Mouse (Mus musculus): ENCODE results near the gene Krtap31-2. TPM values are rescaled to one million over a fixed set of nuclear protein-coding genes. Genes with fewer than 3 reads are reported as not detected.

Krtap31-2 gene
- polyA plus RNA-seq (2015; fragmentation: Nextera tagmentation; extraction: Ambion mirVana) = not detected in 2 replicates

GRCm38 (mm10) chr11:99935991-99936390, at the start of gene Krtap31-2:
TSS of gene Krtap31-2 (plus strand) at chr11:99936291.
- Histone ChIP-seq H3K27ac (ENCODE audit: low read length) (no peak within 1 kb of the TSS), H3K36me3 (ENCODE audit: control insufficient read depth, insufficient read depth, low read length) (no peaks in the 10 kb centered on the region), H3K27me3 (replicated peaks; ENCODE audit: control insufficient read depth, insufficient read depth, low read length) (no peaks in the 10 kb centered on the region), H3K4me3 (ENCODE audit: low read length) (no peak within 1 kb of the TSS), H3K9me3 (ENCODE audit: control insufficient read depth, low read length) (no peaks in the 10 kb centered on the region), H3K4me2 (ENCODE audit: low read depth, low read length) (no peak within 1 kb of the TSS), H3K9ac (ENCODE audit: low read depth, low read length) (no peak within 1 kb of the TSS), H3K4me1 (ENCODE audit: control insufficient read depth, insufficient read depth, low read length) (no peaks in the 10 kb centered on the region)
- 91% methylated on average over 1 of the region's 1 CpGs for WGBS
- ATAC-seq = no peak

DNA sequence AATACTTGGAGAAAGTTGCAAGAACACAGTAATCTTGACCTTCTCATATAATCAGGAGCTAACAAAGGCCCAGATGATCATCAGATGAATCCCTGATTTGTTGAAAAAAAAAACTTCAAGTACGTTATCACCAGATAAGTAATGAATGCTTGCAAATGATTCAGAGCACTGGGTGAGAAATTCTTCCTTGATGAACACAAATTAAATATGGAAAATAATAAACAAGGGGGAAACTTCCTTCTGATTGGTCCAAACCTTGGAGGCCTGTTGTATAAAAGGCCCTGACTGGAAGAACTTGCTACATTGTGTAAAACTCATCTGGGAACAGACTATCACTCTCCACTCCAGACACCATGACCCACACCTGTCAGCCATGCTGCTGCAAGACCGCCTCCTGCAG, 28.5 kb upstream of the Krtap31-2 start, which contains the start of gene Krtap31-1:
Krtap31-1 (plus strand) TSS at position 301 of the 400 bp plus-strand sequence.
- no peaks in the 10 kb centered on the region for H3K4me1 ChIP-seq (ENCODE audit: control insufficient read depth, insufficient read depth, low read length)

DNA sequence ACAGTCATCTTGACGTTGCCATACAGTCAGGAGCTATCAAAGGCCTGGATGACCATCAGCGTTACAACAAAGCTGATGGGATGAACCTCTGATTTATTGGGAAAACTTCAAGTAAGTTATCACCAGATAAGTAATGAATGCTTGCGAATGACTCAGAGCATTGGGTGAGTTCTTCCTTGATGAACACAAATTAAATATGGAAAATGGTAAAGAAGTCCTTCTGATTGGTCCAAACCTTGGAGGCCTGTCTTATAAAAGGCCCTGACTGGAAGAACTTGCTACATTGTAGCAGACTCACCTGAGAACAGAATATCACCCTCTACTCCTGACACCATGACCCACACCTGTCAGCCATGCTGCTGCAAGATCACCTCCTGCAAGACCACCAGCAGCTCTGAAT, 21.6 kb upstream of the Krtap31-2 start, which contains the start of gene Gm11565:
Gm11565 (plus strand) TSS at position 301 of the 400 bp plus-strand sequence.
- WGBS = 81% methylated on average over 3 of the region's 3 CpGs
- no peak for ATAC-seq
- H3K9me3 ChIP-seq (ENCODE audit: control insufficient read depth, low read length) = no peaks in the 10 kb centered on the region
- no peaks in the 10 kb centered on the region for H3K27me3 ChIP-seq (replicated peaks; ENCODE audit: control insufficient read depth, insufficient read depth, low read length)
- no peak within 1 kb of the TSS for H3K9ac ChIP-seq (ENCODE audit: low read depth, low read length)
- no peak within 1 kb of the TSS for H3K4me3 ChIP-seq (ENCODE audit: low read length)
- no peaks in the 10 kb centered on the region for H3K36me3 ChIP-seq (ENCODE audit: control insufficient read depth, insufficient read depth, low read length)
- no peaks in the 10 kb centered on the region for H3K4me1 ChIP-seq (ENCODE audit: control insufficient read depth, insufficient read depth, low read length)
- H3K4me2 ChIP-seq (ENCODE audit: low read depth, low read length) = no peak within 1 kb of the TSS
- no peak within 1 kb of the TSS for H3K27ac ChIP-seq (ENCODE audit: low read length)

More for the DNA sequence above, 28.5 kb upstream of the Krtap31-2 start, which contains the start of gene Krtap31-1:
- Histone ChIP-seq H3K9me3 (ENCODE audit: control insufficient read depth, low read length) (no peaks in the 10 kb centered on the region), H3K36me3 (ENCODE audit: control insufficient read depth, insufficient read depth, low read length) (no peaks in the 10 kb centered on the region), H3K27me3 (replicated peaks; ENCODE audit: control insufficient read depth, insufficient read depth, low read length) (no peaks in the 10 kb centered on the region), H3K4me3 (ENCODE audit: low read length) (no peak within 1 kb of the TSS), H3K27ac (ENCODE audit: low read length) (no peak within 1 kb of the TSS), H3K9ac (ENCODE audit: low read depth, low read length) (no peak within 1 kb of the TSS), H3K4me2 (ENCODE audit: low read depth, low read length) (no peak within 1 kb of the TSS)
- no peak for ATAC-seq
- WGBS = 79% methylated on average over 2 of the region's 2 CpGs

GRCm38 (mm10) chr11:99937751-99938264, 1.7 kb downstream of the Krtap31-2 start:
- no peaks in the 10 kb centered on the region for H3K36me3 ChIP-seq (ENCODE audit: control insufficient read depth, insufficient read depth, low read length)
- no peak for ATAC-seq
- H3K9ac ChIP-seq (ENCODE audit: low read depth, low read length) = no peak overlapping the region
- no peak overlapping the region for H3K4me3 ChIP-seq (ENCODE audit: low read length)
- 80% methylated on average over 9 of the region's 9 CpGs for WGBS
- no peaks in the 10 kb centered on the region for H3K27me3 ChIP-seq (replicated peaks; ENCODE audit: control insufficient read depth, insufficient read depth, low read length)
- no peaks in the 10 kb centered on the region for H3K9me3 ChIP-seq (ENCODE audit: control insufficient read depth, low read length)
- no peak overlapping the region for H3K4me2 ChIP-seq (ENCODE audit: low read depth, low read length)
- H3K27ac ChIP-seq (ENCODE audit: low read length) = no peak overlapping the region
- H3K4me1 ChIP-seq (ENCODE audit: control insufficient read depth, insufficient read depth, low read length) = no peaks in the 10 kb centered on the region

GRCm38 (mm10) chr11:99948175-99948574, 12.1 kb downstream of the Krtap31-2 start, which contains the start of gene Krtap9-5:
TSS of gene Krtap9-5 (plus strand) at chr11:99948475.
- Histone ChIP-seq H3K9me3 (ENCODE audit: control insufficient read depth, low read length) (no peaks in the 10 kb centered on the region), H3K27ac (ENCODE audit: low read length) (no peak within 1 kb of the TSS), H3K4me2 (ENCODE audit: low read depth, low read length) (no peak within 1 kb of the TSS), H3K27me3 (replicated peaks; ENCODE audit: control insufficient read depth, insufficient read depth, low read length) (no peaks in the 10 kb centered on the region), H3K36me3 (ENCODE audit: control insufficient read depth, insufficient read depth, low read length) (no peaks in the 10 kb centered on the region), H3K9ac (ENCODE audit: low read depth, low read length) (no peak within 1 kb of the TSS), H3K4me3 (ENCODE audit: low read length) (no peak within 1 kb of the TSS), H3K4me1 (ENCODE audit: control insufficient read depth, insufficient read depth, low read length) (no peaks in the 10 kb centered on the region)
- 87% methylated on average over 2 of the region's 2 CpGs for WGBS
- no peak for ATAC-seq

DNA sequence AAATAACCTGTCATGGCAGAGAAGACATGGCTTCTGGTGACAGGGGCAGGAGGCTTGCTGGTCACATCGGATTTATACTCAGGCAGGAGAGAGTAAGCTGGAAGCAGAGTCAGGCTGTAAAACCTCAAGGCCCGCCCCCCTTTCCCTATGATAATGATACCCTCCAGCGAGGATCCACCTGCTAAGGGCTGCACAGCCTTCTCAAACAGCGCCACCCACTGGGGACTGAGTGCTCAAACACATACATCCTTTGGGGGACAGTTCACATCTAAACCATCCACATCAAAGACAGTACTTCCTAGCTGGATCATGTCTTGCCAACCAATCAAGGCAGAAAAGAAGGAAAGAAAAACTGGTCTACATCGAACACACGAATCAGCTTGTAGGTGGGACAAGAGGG, 28.1 kb downstream of the Krtap31-2 start:
- H3K9me3 ChIP-seq (ENCODE audit: control insufficient read depth, low read length) = no peaks in the 10 kb centered on the region
- no peaks in the 10 kb centered on the region for H3K27me3 ChIP-seq (replicated peaks; ENCODE audit: control insufficient read depth, insufficient read depth, low read length)
- H3K9ac ChIP-seq (ENCODE audit: low read depth, low read length) = no peak overlapping the region
- H3K36me3 ChIP-seq (ENCODE audit: control insufficient read depth, insufficient read depth, low read length) = no peaks in the 10 kb centered on the region
- H3K4me2 ChIP-seq (ENCODE audit: low read depth, low read length) = no peak overlapping the region
- no peaks in the 10 kb centered on the region for H3K4me1 ChIP-seq (ENCODE audit: control insufficient read depth, insufficient read depth, low read length)
- no peak for ATAC-seq
- no peak overlapping the region for H3K27ac ChIP-seq (ENCODE audit: low read length)
- H3K4me3 ChIP-seq (ENCODE audit: low read length) = no peak overlapping the region
- WGBS = 51% methylated on average over 6 of the region's 6 CpGs

- Histone ChIP-seq H3K9me3 (ENCODE audit: control insufficient read depth, low read length) (no peaks in the 10 kb centered on the region), H3K27ac (ENCODE audit: low read length) (no peak overlapping the region), H3K4me1 (ENCODE audit: control insufficient read depth, insufficient read depth, low read length) (no peaks in the 10 kb centered on the region), H3K27me3 (replicated peaks; ENCODE audit: control insufficient read depth, insufficient read depth, low read length) (no peaks in the 10 kb centered on the region), H3K4me2 (ENCODE audit: low read depth, low read length) (no peak overlapping the region), H3K36me3 (ENCODE audit: control insufficient read depth, insufficient read depth, low read length) (no peaks in the 10 kb centered on the region), H3K9ac (ENCODE audit: low read depth, low read length) (no peak overlapping the region), H3K4me3 (ENCODE audit: low read length) (no peak overlapping the region)
- ATAC-seq = no peak
- 19% methylated on average over 2 of the region's 2 CpGs for WGBS
Observed at GRCm38 (mm10) chr11:99965961-99966360, 29.9 kb downstream of the Krtap31-2 start.

DNA sequence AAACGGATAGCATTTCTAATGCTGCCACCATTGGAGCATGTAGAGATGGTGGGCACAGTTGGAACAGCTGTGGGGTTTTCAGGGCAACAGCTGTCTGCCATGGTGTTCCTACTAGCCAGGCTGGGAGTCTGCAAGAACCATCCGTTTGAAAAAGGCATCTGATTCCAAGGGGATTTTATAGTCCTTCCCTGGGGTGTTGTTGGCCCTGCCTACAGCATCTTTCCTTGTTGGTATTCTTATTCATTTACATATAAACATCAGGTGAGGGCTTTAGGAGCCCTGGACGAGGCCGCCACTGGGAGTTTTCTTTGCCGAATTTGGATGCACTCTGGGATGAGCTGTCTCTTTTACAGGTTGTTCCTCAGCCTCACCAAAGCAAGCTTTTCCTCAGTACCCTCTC, 42.9 kb downstream of the Krtap31-2 start, which contains the start of gene Krtap29-1:
Krtap29-1 (minus strand) TSS at position 101 of the 400 bp plus-strand sequence.
- Histone ChIP-seq H3K27me3 (replicated peaks; ENCODE audit: control insufficient read depth, insufficient read depth, low read length) (no peaks in the 10 kb centered on the region), H3K4me1 (ENCODE audit: control insufficient read depth, insufficient read depth, low read length) (no peaks in the 10 kb centered on the region), H3K9me3 (ENCODE audit: control insufficient read depth, low read length) (no peaks in the 10 kb centered on the region), H3K4me3 (ENCODE audit: low read length) (no peak within 1 kb of the TSS), H3K4me2 (ENCODE audit: low read depth, low read length) (no peak within 1 kb of the TSS), H3K9ac (ENCODE audit: low read depth, low read length) (no peak within 1 kb of the TSS), H3K36me3 (ENCODE audit: control insufficient read depth, insufficient read depth, low read length) (no peaks in the 10 kb centered on the region), H3K27ac (ENCODE audit: low read length) (no peak within 1 kb of the TSS)
- WGBS = 72% methylated on average over 5 of the region's 5 CpGs
- no peak for ATAC-seq

DNA sequence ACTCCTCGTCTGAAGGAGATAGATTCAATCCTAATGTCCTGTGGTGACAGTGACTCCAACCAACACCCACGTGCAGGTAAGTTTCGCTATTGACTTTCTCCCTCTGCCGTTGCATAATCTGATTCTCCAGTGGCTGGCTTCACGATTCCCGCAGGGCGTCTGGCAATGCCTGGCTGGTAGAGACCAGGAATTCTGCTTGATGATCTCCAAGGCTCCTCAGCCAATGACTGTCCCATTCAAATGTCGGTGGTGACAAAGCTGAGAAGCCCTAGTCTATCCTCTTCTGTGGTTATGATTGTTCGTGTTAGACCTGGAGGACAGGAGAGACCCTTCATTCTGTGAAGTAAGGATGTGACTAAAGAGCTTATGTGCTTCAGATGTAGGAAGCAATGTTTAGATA, 46.6 kb downstream of the Krtap31-2 start:
- H3K9ac ChIP-seq (ENCODE audit: low read depth, low read length) = no peak overlapping the region
- H3K4me2 ChIP-seq (ENCODE audit: low read depth, low read length) = no peak overlapping the region
- ATAC-seq = no peak
- 87% methylated on average over 9 of the region's 9 CpGs for WGBS
- no peaks in the 10 kb centered on the region for H3K36me3 ChIP-seq (ENCODE audit: control insufficient read depth, insufficient read depth, low read length)
- H3K27ac ChIP-seq (ENCODE audit: low read length) = no peak overlapping the region
- no peaks in the 10 kb centered on the region for H3K27me3 ChIP-seq (replicated peaks; ENCODE audit: control insufficient read depth, insufficient read depth, low read length)
- no peaks in the 10 kb centered on the region for H3K9me3 ChIP-seq (ENCODE audit: control insufficient read depth, low read length)
- H3K4me3 ChIP-seq (ENCODE audit: low read length) = no peak overlapping the region
- no peaks in the 10 kb centered on the region for H3K4me1 ChIP-seq (ENCODE audit: control insufficient read depth, insufficient read depth, low read length)

DNA sequence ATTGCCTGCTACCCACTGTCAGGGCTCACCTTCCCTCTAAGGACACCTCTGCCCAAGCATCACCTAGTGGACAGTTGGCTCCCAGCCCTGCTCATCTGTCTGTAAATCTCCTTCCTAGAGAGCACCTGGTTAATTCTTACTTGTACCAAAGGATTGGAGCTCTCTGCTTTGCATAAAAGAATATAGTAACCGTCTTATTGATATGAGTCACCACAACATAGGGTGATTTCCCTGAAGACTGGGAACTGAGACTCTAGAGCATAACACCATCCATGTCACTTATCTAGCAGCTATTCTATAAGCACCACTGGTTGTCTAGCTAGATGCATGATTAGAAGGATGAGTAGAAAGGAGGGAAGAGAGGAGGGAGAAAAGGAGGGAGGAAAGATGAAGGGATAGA, 47.4 kb downstream of the Krtap31-2 start:
- no peak for ATAC-seq
- Histone ChIP-seq H3K36me3 (ENCODE audit: control insufficient read depth, insufficient read depth, low read length) (no peaks in the 10 kb centered on the region), H3K27ac (ENCODE audit: low read length) (no peak overlapping the region), H3K4me1 (ENCODE audit: control insufficient read depth, insufficient read depth, low read length) (no peaks in the 10 kb centered on the region), H3K27me3 (replicated peaks; ENCODE audit: control insufficient read depth, insufficient read depth, low read length) (no peaks in the 10 kb centered on the region), H3K4me2 (ENCODE audit: low read depth, low read length) (no peak overlapping the region), H3K9ac (ENCODE audit: low read depth, low read length) (no peak overlapping the region), H3K4me3 (ENCODE audit: low read length) (no peak overlapping the region), H3K9me3 (ENCODE audit: control insufficient read depth, low read length) (no peaks in the 10 kb centered on the region)
- 83% methylated on average over 1 of the region's 1 CpGs for WGBS
